In the genomic region with DNA sequence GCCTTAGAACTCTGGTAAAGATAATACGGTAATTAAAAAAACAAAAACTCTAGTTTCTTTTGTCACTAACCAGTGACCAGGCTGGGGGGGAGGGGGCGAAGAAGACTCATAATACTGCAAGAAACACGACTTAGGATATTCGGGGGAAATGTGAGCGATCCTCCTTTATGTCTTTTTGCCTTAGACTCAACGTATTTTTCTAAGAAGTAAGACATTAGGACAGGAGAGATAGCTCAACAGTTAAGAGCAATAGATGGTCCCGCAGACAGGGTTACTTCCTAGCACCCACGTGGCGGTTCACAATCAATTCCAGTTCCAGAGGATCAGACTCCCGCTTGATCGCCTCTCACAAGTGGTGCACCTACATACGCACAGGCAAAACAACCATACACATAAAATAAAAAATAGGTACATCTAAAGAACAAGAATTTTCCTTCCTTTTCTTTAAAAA, we compare ENCODE assay signal across 8 mouse cellular contexts. TPM values are rescaled to one million over a fixed set of nuclear protein-coding genes. Genes with fewer than 3 reads are reported as not detected.
DNase-seq lines count a peak whose midpoint lies in the region; ATAC-seq and TF ChIP-seq lines count a peak whose summit lies in the region.

No protein-coding gene starts in this region.

- H3K4me1 ChIP-seq in cortical plate, adult 2 months (ENCODE audit: control insufficient read depth, insufficient read depth, low read length) = peaks cover 2% of the 10 kb centered on the region; the same call in 1 of the 2 replicates
- H3K4me1 ChIP-seq in hindbrain, embryonic 14.5 days (replicated peaks; ENCODE audit: control insufficient read depth, insufficient read depth, low read length) = peaks cover 17% of the 10 kb centered on the region
- 0 out of 2 replicates have a peak, but pooled peaks cover 6% of the 10 kb centered on the region for H3K4me1 ChIP-seq in midbrain, postnatal 0 days (ENCODE audit: insufficient read depth, low read length)

- no peak overlapping the region for H3K27ac ChIP-seq in cortical plate, adult 2 months (ENCODE audit: insufficient read depth, low read length)
- H3K27ac ChIP-seq in hindbrain, embryonic 14.5 days = peak overlapping the region; percentile 80
- H3K27ac ChIP-seq in midbrain, postnatal 0 days (ENCODE audit: low read depth, low read length) = peak overlapping the region; percentile 78; the same call in 1 of the 2 replicates

- H3K27me3 ChIP-seq in hindbrain, embryonic 14.5 days (ENCODE audit: control insufficient read depth, insufficient read depth, low read length) = no peaks in the 10 kb centered on the region
- H3K27me3 ChIP-seq in midbrain, postnatal 0 days (ENCODE audit: insufficient read depth, low read length) = no peaks in the 10 kb centered on the region

- peak overlapping the region; percentile 70 for H3K4me2 ChIP-seq in hindbrain, embryonic 14.5 days (replicated peaks)
- peak overlapping the region; percentile 45 for H3K4me2 ChIP-seq in midbrain, postnatal 0 days (ENCODE audit: low read depth, low read length, poor library complexity, severe bottlenecking)

- peaks cover 22% of the 10 kb centered on the region for H3K36me3 ChIP-seq in hindbrain, embryonic 14.5 days (replicated peaks; ENCODE audit: control insufficient read depth, insufficient read depth)
- H3K36me3 ChIP-seq in midbrain, postnatal 0 days (ENCODE audit: insufficient read depth, low read length) = peaks cover 9% of the 10 kb centered on the region; the same call in 1 of the 2 replicates

- H3K9me3 ChIP-seq in hindbrain, embryonic 14.5 days (ENCODE audit: control insufficient read depth, low read length) = no peaks in the 10 kb centered on the region
- no peaks in the 10 kb centered on the region for H3K9me3 ChIP-seq in midbrain, postnatal 0 days (ENCODE audit: low read length)

- ATAC-seq in hindbrain, embryonic 14.5 days (ENCODE audit: low FRiP score) = no peak
- ATAC-seq in midbrain, postnatal 0 days (ENCODE audit: low FRiP score) = peak; percentile 22; the same call in 1 of the 2 replicates
- ATAC-seq in granulocyte monocyte progenitor cell, adult 5-6 weeks (replicated peaks; ENCODE audit: poor library complexity, severe bottlenecking) = no peak

- no peak for TF ChIP-seq CTCF in cortical plate, adult 2 months (IDR thresholded peaks at IDR 0.05; ENCODE audit: extremely low read depth, insufficient read depth, low read length)
- TF ChIP-seq CTCF in midbrain, postnatal 0 days (IDR thresholded peaks at IDR 0.05) = no peak

- H3K9ac ChIP-seq in hindbrain, embryonic 14.5 days = peak overlapping the region; percentile 62
- peak overlapping the region; percentile 42; the same call in 1 of the 2 replicates for H3K9ac ChIP-seq in midbrain, postnatal 0 days (replicated peaks; ENCODE audit: low read length, poor library complexity, severe bottlenecking)

- peak overlapping the region; percentile 77 for H3K4me3 ChIP-seq in cortical plate, adult 2 months (ENCODE audit: insufficient read depth, low read length)
- peak overlapping the region; percentile 75 for H3K4me3 ChIP-seq in hindbrain, embryonic 14.5 days (replicated peaks; ENCODE audit: low read length)
- H3K4me3 ChIP-seq in midbrain, postnatal 0 days (ENCODE audit: low read depth, low read length) = peak overlapping the region; percentile 78

- DNase-seq in left cerebral cortex, postnatal 4 days = peak; percentile 24
- no peak for DNase-seq in left cerebral cortex, postnatal 36 days (ENCODE audit: low spot score in 2 of 2)
- no peak for DNase-seq in hindbrain, embryonic 14.5 days (ENCODE audit: low spot score)
- no peak for DNase-seq in midbrain, postnatal 0 days (ENCODE audit: low spot score)
- no peak for DNase-seq in right cerebral cortex, postnatal 25 days
- DNase-seq in lung, postnatal 10 days = no peak

- TF ChIP-seq POLR2A in cortical plate, adult 2 months (IDR thresholded peaks at IDR 0.05; ENCODE audit: extremely low read depth, insufficient read depth, low read length) = no peak

- whole genome bisulfite sequencing in hindbrain, embryonic 14.5 days = 2% methylated on average over 12 of the region's 12 CpGs
- WGBS in midbrain, postnatal 0 days = under 1% methylated on average over 12 of the region's 12 CpGs

- intact Hi-C loops in left cerebral cortex, postnatal 4 days (cut with DNase I) = no loop called here
- intact Hi-C loops in left cerebral cortex, postnatal 36 days (cut with DNase I) = loop anchor here (5.0 kb wide), 1 partner anchor 41 kb away; a partner anchor contains a TSS

RNA-seq across cellular contexts. Expression of a gene that starts 0.7 kb away (rescaled TPM):
- 1 to 10 TPM; 4.4 TPM for total RNA-seq in left cerebral cortex, postnatal 4 days (2021)
- 1 to 10 TPM; 2.3 to 6.0 TPM for total RNA-seq in left cerebral cortex, postnatal 36 days (2021)
- 3.3 and 5.0 TPM in 2 replicates for polyA plus RNA-seq in cortical plate, adult 2 months (2012; rRNA removed)
- polyA plus RNA-seq in hindbrain, embryonic 14.5 days (2014; fragmentation: Nextera tagmentation; extraction: Ambion mirVana) = 5.8 and 8.5 TPM in 2 replicates
- total RNA-seq in midbrain, postnatal 0 days (2014; rRNA removed) = 6.2 TPM in 1 of 2 replicates, not detected in the other
- polyA plus RNA-seq in midbrain, postnatal 0 days (2015; fragmentation: Nextera tagmentation; extraction: Ambion mirVana) = 5.2 and 7.9 TPM in 2 replicates
- 13.8 and 19.0 TPM in 2 replicates for total RNA-seq in granulocyte monocyte progenitor cell, adult 5-6 weeks (2014; fragmentation: Nextera tagmentation)
- 7.5 and 10.0 TPM in 2 replicates for total RNA-seq in granulocyte monocyte progenitor cell, adult 5-6 weeks (2017)

RNA-seq across cellular contexts. Expression of a gene that starts 0.8 kb away (rescaled TPM):
- total RNA-seq in left cerebral cortex, postnatal 4 days (2021) = 100 to 1,000 TPM; 309 to 317 TPM
- total RNA-seq in left cerebral cortex, postnatal 36 days (2021) = 100 to 1,000 TPM; 170 TPM
- 151 and 165 TPM in 2 replicates for polyA plus RNA-seq in cortical plate, adult 2 months (2012; rRNA removed)
- 455 and 498 TPM in 2 replicates for polyA plus RNA-seq in hindbrain, embryonic 14.5 days (2014; fragmentation: Nextera tagmentation; extraction: Ambion mirVana)
- 253 and 273 TPM in 2 replicates for total RNA-seq in midbrain, postnatal 0 days (2014; rRNA removed)
- polyA plus RNA-seq in midbrain, postnatal 0 days (2015; fragmentation: Nextera tagmentation; extraction: Ambion mirVana) = 372 and 391 TPM in 2 replicates
- 499 and 506 TPM in 2 replicates for total RNA-seq in granulocyte monocyte progenitor cell, adult 5-6 weeks (2014; fragmentation: Nextera tagmentation)
- 381 TPM in 2 replicates for total RNA-seq in granulocyte monocyte progenitor cell, adult 5-6 weeks (2017)

RNA-seq across cellular contexts. Expression of a gene that starts 9.1 kb away (rescaled TPM):
- under 1 TPM; 0.80 to 0.89 TPM for total RNA-seq in left cerebral cortex, postnatal 4 days (2021)
- total RNA-seq in left cerebral cortex, postnatal 36 days (2021) = under 1 TPM; 0.45 to 0.52 TPM
- 0.08 TPM in 1 of 2 replicates, not detected in the other for polyA plus RNA-seq in cortical plate, adult 2 months (2012; rRNA removed)
- polyA plus RNA-seq in hindbrain, embryonic 14.5 days (2014; fragmentation: Nextera tagmentation; extraction: Ambion mirVana) = 0.37 TPM in 1 of 2 replicates, not detected in the other
- total RNA-seq in midbrain, postnatal 0 days (2014; rRNA removed) = not detected in 2 replicates
- 0.20 and 0.21 TPM in 2 replicates for polyA plus RNA-seq in midbrain, postnatal 0 days (2015; fragmentation: Nextera tagmentation; extraction: Ambion mirVana)
- total RNA-seq in granulocyte monocyte progenitor cell, adult 5-6 weeks (2014; fragmentation: Nextera tagmentation) = not detected in 2 replicates
- not detected in 2 replicates for total RNA-seq in granulocyte monocyte progenitor cell, adult 5-6 weeks (2017)

RNA-seq across cellular contexts. Expression of a gene that starts 28.7 kb away (rescaled TPM):
- total RNA-seq in left cerebral cortex, postnatal 4 days (2021) = 10 to 100 TPM; 49.7 to 60.1 TPM
- 100 to 1,000 TPM in 1 of 2 experiments, 10 to 100 TPM in 1; 90.8 to 101 TPM for total RNA-seq in left cerebral cortex, postnatal 36 days (2021)
- polyA plus RNA-seq in cortical plate, adult 2 months (2012; rRNA removed) = 90.9 and 97.3 TPM in 2 replicates
- 72.7 and 81.3 TPM in 2 replicates for polyA plus RNA-seq in hindbrain, embryonic 14.5 days (2014; fragmentation: Nextera tagmentation; extraction: Ambion mirVana)
- 28.5 and 39.2 TPM in 2 replicates for total RNA-seq in midbrain, postnatal 0 days (2014; rRNA removed)
- 106 and 109 TPM in 2 replicates for polyA plus RNA-seq in midbrain, postnatal 0 days (2015; fragmentation: Nextera tagmentation; extraction: Ambion mirVana)
- total RNA-seq in granulocyte monocyte progenitor cell, adult 5-6 weeks (2014; fragmentation: Nextera tagmentation) = 123 and 165 TPM in 2 replicates
- total RNA-seq in granulocyte monocyte progenitor cell, adult 5-6 weeks (2017) = 26.7 and 29.3 TPM in 2 replicates

RNA-seq across cellular contexts. Expression of a gene that starts 39.8 kb away (rescaled TPM):
- total RNA-seq in left cerebral cortex, postnatal 4 days (2021) = 1 to 10 TPM; 1.5 to 2.0 TPM
- total RNA-seq in left cerebral cortex, postnatal 36 days (2021) = 1 to 10 TPM in 1 of 2 experiments, under 1 TPM in 1; 0.41 to 1.8 TPM
- 0.83 and 0.86 TPM in 2 replicates for polyA plus RNA-seq in cortical plate, adult 2 months (2012; rRNA removed)
- polyA plus RNA-seq in hindbrain, embryonic 14.5 days (2014; fragmentation: Nextera tagmentation; extraction: Ambion mirVana) = 0.67 and 0.82 TPM in 2 replicates
- total RNA-seq in midbrain, postnatal 0 days (2014; rRNA removed) = 0.33 and 0.61 TPM in 2 replicates
- polyA plus RNA-seq in midbrain, postnatal 0 days (2015; fragmentation: Nextera tagmentation; extraction: Ambion mirVana) = 0.43 and 0.93 TPM in 2 replicates
- 0.56 and 2.0 TPM in 2 replicates for total RNA-seq in granulocyte monocyte progenitor cell, adult 5-6 weeks (2014; fragmentation: Nextera tagmentation)
- 0.78 and 1.8 TPM in 2 replicates for total RNA-seq in granulocyte monocyte progenitor cell, adult 5-6 weeks (2017)
